Mouse (Mus musculus) MEL (cell line): ENCODE measurements around the gene Apba1. TPM values are rescaled to one million over a fixed set of nuclear protein-coding genes. Genes with fewer than 3 reads are reported as not detected.

Experiments
- DNase-seq: peaks from one replicate; pipeline ENCODE4 v3.0.0; 2011; ENCODE audit warnings: low read depth, low spot score
- H3K27ac ChIP-seq: 2 replicates; pipeline ENCODE4 v1.5.1; 2012; ENCODE audit warnings: low read depth, mild to moderate bottlenecking, control low read depth, low read length, moderate library complexity; ENCODE audit not compliant: control insufficient read depth
- H3K27me3 ChIP-seq, 2 experiments: fragments of 150-350 bp in 1 of 2; sonication (generic) in 1 of 2; 2 replicates each; pipeline ENCODE4 v1.6.1; 2012; ENCODE audit warnings: low read length in 2 of 2, mild to moderate bottlenecking in 2 of 2, improper control_type of control experiment in 1 of 2, moderate library complexity in 1 of 2; ENCODE audit not compliant: insufficient read depth in 2 of 2, control insufficient read depth in 1 of 2
- H3K36me3 ChIP-seq, 2 experiments: 2 replicates each; pipeline ENCODE4 v1.6.1; 2012 to 2014; ENCODE audit warnings: low read length in 2 of 2, improper control_type of control experiment in 1 of 2, inconsistent platforms in 1 of 2, mild to moderate bottlenecking in 1 of 2; ENCODE audit not compliant: insufficient read depth in 2 of 2, control insufficient read depth in 1 of 2
- H3K4me1 ChIP-seq, 2 experiments: fragments of 150-350 bp in 1 of 2; sonication (generic) in 1 of 2; 2 replicates each; pipeline ENCODE4 v1.6.1; 2012; ENCODE audit warnings: low read length in 2 of 2, improper control_type of control experiment in 1 of 2, mild to moderate bottlenecking in 1 of 2; ENCODE audit not compliant: insufficient read depth in 2 of 2, control insufficient read depth in 1 of 2
- H3K4me3 ChIP-seq, 2 experiments: fragments of 150-350 bp in 1 of 2; sonication (generic) in 1 of 2; 2 replicates each; pipeline ENCODE4 v1.5.1; 2012; ENCODE audit warnings: low read depth in 2 of 2, low read length in 2 of 2, mild to moderate bottlenecking in 2 of 2, moderate library complexity in 2 of 2, control low read depth in 1 of 2, improper control_type of control experiment in 1 of 2; ENCODE audit not compliant: control insufficient read depth in 1 of 2, insufficient read depth in 1 of 2
- H3K79me2 ChIP-seq: 2 replicates; pipeline ENCODE4 v1.6.1; 2012; ENCODE audit warnings: mild to moderate bottlenecking, low read length, moderate library complexity; ENCODE audit not compliant: control insufficient read depth, poor library complexity, insufficient read depth
- H3K9ac ChIP-seq: 2 replicates; pipeline ENCODE4 v1.6.1; 2012; ENCODE audit warnings: low read depth, mild to moderate bottlenecking, control low read depth, low read length, moderate library complexity; ENCODE audit not compliant: control insufficient read depth, poor library complexity, severe bottlenecking
- H3K9me3 ChIP-seq: fragments of 150-350 bp; sonication (generic); replicated peaks from 2 replicates; pipeline ENCODE4 v1.6.1; 2012; ENCODE audit warnings: mild to moderate bottlenecking, low read length, improper control_type of control experiment, moderate library complexity; ENCODE audit not compliant: insufficient read depth
- BHLHE40 ChIP-seq: IDR thresholded peaks from 2 replicates; pipeline ENCODE4 v1.6.1; 2012; ENCODE audit warnings: low read depth, mild to moderate bottlenecking, inconsistent platforms, low read length, improper control_type of control experiment, borderline replicate concordance
- CHD1 ChIP-seq: IDR thresholded peaks from 2 replicates; pipeline ENCODE4 v1.6.1; 2012; ENCODE audit warnings: low read depth, mild to moderate bottlenecking, inconsistent platforms, low read length, improper control_type of control experiment
- CHD2 ChIP-seq: IDR thresholded peaks from 2 replicates; pipeline ENCODE4 v1.6.1; 2011; ENCODE audit warnings: low read length, improper control_type of control experiment
- E2F4 ChIP-seq: IDR thresholded peaks from 2 replicates; pipeline ENCODE4 v1.6.1; 2011; ENCODE audit warnings: low read depth, low read length, improper control_type of control experiment, borderline replicate concordance
- ELF1 ChIP-seq: IDR thresholded peaks from 2 replicates; pipeline ENCODE4 v1.6.1; 2014; ENCODE audit warnings: low read depth, mild to moderate bottlenecking, inconsistent platforms, low read length, improper control_type of control experiment, moderate library complexity
- EP300 ChIP-seq, 2 experiments: IDR thresholded peaks; 2 replicates each; pipeline ENCODE4 v1.6.1; 2011; ENCODE audit warnings: improper control_type of control experiment in 2 of 2, low read length in 2 of 2, low read depth in 1 of 2, mild to moderate bottlenecking in 1 of 2
- HCFC1 ChIP-seq: IDR thresholded peaks from 2 replicates; pipeline ENCODE4 v1.6.1; 2012; ENCODE audit warnings: low read depth, mild to moderate bottlenecking, inconsistent platforms, low read length, improper control_type of control experiment, moderate library complexity
- JUND ChIP-seq: IDR thresholded peaks from 2 replicates; pipeline ENCODE4 v1.6.1; 2011; ENCODE audit warnings: low read depth, mild to moderate bottlenecking, improper control_type of control experiment, low read length
- KAT2A ChIP-seq: conservative IDR thresholded peaks from 2 replicates; pipeline ENCODE4 v1.6.1; 2012; ENCODE audit warnings: low read depth, low read length, improper control_type of control experiment, inconsistent platforms
- MAFK ChIP-seq: IDR thresholded peaks from 2 replicates; pipeline ENCODE4 v1.6.1; 2011; ENCODE audit warnings: low read depth, mild to moderate bottlenecking, low read length, improper control_type of control experiment, borderline replicate concordance
- MAX ChIP-seq: IDR thresholded peaks from 2 replicates; pipeline ENCODE4 v1.6.1; 2011; ENCODE audit warnings: low read length, improper control_type of control experiment
- MAZ ChIP-seq: IDR thresholded peaks from 2 replicates; pipeline ENCODE4 v1.6.1; 2012; ENCODE audit warnings: low read depth, mild to moderate bottlenecking, inconsistent platforms, low read length, improper control_type of control experiment
- MXI1 ChIP-seq: IDR thresholded peaks from 2 replicates; pipeline ENCODE4 v1.6.1; 2011; ENCODE audit warnings: mild to moderate bottlenecking, low read depth, low read length, improper control_type of control experiment
- NELFE ChIP-seq: IDR thresholded peaks from 2 replicates; pipeline ENCODE4 v1.6.1; 2011; ENCODE audit warnings: low read depth, low read length, improper control_type of control experiment
- POLR2AphosphoS5 ChIP-seq: IDR thresholded peaks from 2 replicates; pipeline ENCODE4 v1.6.1; 2012; ENCODE audit warnings: low read depth, borderline replicate concordance, mild to moderate bottlenecking, inconsistent platforms, low read length, moderate library complexity, mixed read lengths
- RAD21 ChIP-seq: IDR thresholded peaks from 2 replicates; pipeline ENCODE4 v1.6.1; 2011; ENCODE audit warnings: mild to moderate bottlenecking, low read depth, low read length, improper control_type of control experiment
- RCOR1 ChIP-seq: IDR thresholded peaks from 2 replicates; pipeline ENCODE4 v1.6.1; 2012; ENCODE audit warnings: low read depth, mild to moderate bottlenecking, inconsistent platforms, low read length, improper control_type of control experiment
- SIN3A ChIP-seq: IDR thresholded peaks from 2 replicates; pipeline ENCODE4 v1.6.1; 2012; ENCODE audit warnings: low read length, improper control_type of control experiment, inconsistent platforms
- USF2 ChIP-seq, 2 experiments: IDR thresholded peaks; 2 replicates each; pipeline ENCODE4 v1.6.1; 2011 to 2012; ENCODE audit warnings: improper control_type of control experiment in 2 of 2, low read length in 2 of 2, borderline replicate concordance in 1 of 2, inconsistent platforms in 1 of 2, low read depth in 1 of 2, mild to moderate bottlenecking in 1 of 2; ENCODE audit not compliant: insufficient read depth in 1 of 2
- ZNF384 ChIP-seq: IDR thresholded peaks from 2 replicates; pipeline ENCODE4 v1.6.1; 2012; ENCODE audit warnings: low read depth, mild to moderate bottlenecking, inconsistent platforms, low read length, improper control_type of control experiment
- polyA plus RNA-seq, 2 experiments: library from polyadenylated mRNA; stranded (reverse) in 1 of 2; unstranded in 1 of 2; fragments of >175 nt in 1 of 2; fragments of >200 nt in 1 of 2; gene quantifications; 2 replicates each; pipeline versions ENCODE4 v1.2.1 to v1.2.4; 2012; ENCODE audit warnings: low replicate concordance in 2 of 2, low read depth in 1 of 2; ENCODE audit not compliant: insufficient read length in 2 of 2, insufficient read depth in 1 of 2, missing spikeins in 1 of 2
- total RNA-seq: library from RNA; depleted of rRNA; stranded (reverse); fragments of 300-350 nt; gene quantifications from 2 replicates; pipeline ENCODE4 v1.2.3, GENCODE M21; 2012

Apba1 gene
- total and polyA plus RNA-seq, 3 experiments = under 0.01 to 0.03 TPM; not detected in 1

GRCm38 (mm10) chr19:23984186-23984585 lies 225.5 kb downstream of the Apba1 start:
- H3K4me1 ChIP-seq = no peaks in the 10 kb centered on the region
- no peak overlapping the region for H3K4me3 ChIP-seq
- no peak overlapping the region for H3K9ac ChIP-seq
- no peak for TF ChIP-seq CHD2
- TF ChIP-seq HCFC1 = no peak
- no peak for TF ChIP-seq ZNF384
- no peak for TF ChIP-seq SIN3A
- no peak for TF ChIP-seq E2F4
- no peak for TF ChIP-seq NELFE
- TF ChIP-seq ELF1 = no peak
- TF ChIP-seq EP300 (IDR thresholded peaks at IDR 0.05; ENCODE audit: low read depth in 1 of 2, low read length in 2 of 2) = no peak
- TF ChIP-seq JUND = no peak
- no peak for TF ChIP-seq USF2 (IDR thresholded peaks at IDR 0.05; ENCODE audit: borderline replicate concordance in 1 of 2, insufficient read depth in 1 of 2, low read depth in 1 of 2, low read length in 2 of 2)
- no peak for TF ChIP-seq RCOR1
- no peak for TF ChIP-seq KAT2A
- TF ChIP-seq MXI1 = no peak
- TF ChIP-seq POLR2AphosphoS5 = no peak
- no peak for TF ChIP-seq MAZ
- TF ChIP-seq RAD21 = no peak
- TF ChIP-seq MAX = no peak
- TF ChIP-seq BHLHE40 = no peak
- no peak for TF ChIP-seq MAFK
- no peak for TF ChIP-seq CHD1
- TF ChIP-seq, all 39 proteins: peak for 0
- no peaks in the 10 kb centered on the region for H3K9me3 ChIP-seq
- DNase-seq = no peak
- no peak overlapping the region for H3K27ac ChIP-seq
- H3K27me3 ChIP-seq = no peaks in the 10 kb centered on the region
- no peaks in the 10 kb centered on the region for H3K79me2 ChIP-seq
- no peaks in the 10 kb centered on the region for H3K36me3 ChIP-seq

DNA sequence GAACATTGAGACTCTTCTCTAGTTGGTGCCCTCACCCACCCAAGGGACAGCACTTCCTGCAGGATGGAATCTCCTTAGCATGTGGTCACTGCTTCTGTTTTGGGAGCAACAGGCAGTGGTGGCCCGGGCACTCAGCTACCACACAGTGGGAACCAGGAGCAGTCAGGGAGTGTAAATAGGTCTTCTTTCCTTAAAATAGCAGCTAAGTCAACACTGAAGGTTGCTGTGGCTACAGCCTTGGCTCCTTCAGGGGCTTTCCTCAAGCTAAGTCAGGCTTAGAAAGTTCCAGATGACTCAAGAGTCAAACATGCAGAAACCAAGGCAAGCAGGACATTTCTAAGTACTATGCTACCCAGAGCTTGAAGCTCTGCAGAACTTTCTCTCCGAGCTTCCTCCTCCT lies 228.6 kb downstream of the Apba1 start:
- Histone ChIP-seq H3K36me3 (no peaks in the 10 kb centered on the region), H3K27ac (no peak overlapping the region), H3K9ac (no peak overlapping the region), H3K4me3 (no peak overlapping the region), H3K9me3 (no peaks in the 10 kb centered on the region), H3K27me3 (no peaks in the 10 kb centered on the region), H3K79me2 (no peaks in the 10 kb centered on the region), H3K4me1 (no peaks in the 10 kb centered on the region)
- TF ChIP-seq ZNF384 = no peak
- no peak for TF ChIP-seq SIN3A
- no peak for DNase-seq
